Mouse (Mus musculus): Measurements from ENCODE around the gene Rpl10l.

The Rpl10l gene

DNA sequence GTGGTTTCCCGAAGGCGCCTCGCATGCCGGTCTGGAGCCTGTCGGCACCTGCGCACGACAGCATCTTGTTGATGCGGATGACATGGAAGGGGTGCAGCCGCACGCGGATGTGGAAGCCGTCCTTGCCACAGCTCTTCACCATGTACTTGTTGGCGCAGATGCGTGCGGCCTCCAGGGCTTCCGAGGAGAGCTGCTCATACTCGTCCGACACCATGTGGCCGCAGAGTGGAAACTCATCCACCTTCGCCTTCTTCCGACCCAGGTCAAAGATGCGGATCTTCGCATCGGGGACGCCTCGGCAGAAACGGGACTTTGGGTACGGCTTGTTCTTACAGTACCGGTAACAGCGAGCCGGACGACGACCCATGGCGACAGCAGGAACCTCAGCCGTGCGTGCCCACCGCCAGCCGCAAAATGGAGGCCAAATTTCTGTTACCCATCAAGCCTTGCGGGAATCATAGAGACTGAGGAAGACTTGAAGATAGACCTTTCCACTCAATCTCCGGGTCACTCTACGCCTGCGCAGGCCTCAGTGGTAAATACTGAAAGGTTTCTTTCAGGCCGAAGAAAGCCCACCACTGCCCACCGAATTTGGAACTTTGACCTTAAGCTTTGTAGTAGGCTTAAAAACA is at the start of gene Rpl10l:
TSS of gene Rpl10l (minus strand) at position 411 of the 632 bp plus-strand sequence.
- ATAC-seq (ENCODE audit: low TSS enrichment), result no peak

DNA sequence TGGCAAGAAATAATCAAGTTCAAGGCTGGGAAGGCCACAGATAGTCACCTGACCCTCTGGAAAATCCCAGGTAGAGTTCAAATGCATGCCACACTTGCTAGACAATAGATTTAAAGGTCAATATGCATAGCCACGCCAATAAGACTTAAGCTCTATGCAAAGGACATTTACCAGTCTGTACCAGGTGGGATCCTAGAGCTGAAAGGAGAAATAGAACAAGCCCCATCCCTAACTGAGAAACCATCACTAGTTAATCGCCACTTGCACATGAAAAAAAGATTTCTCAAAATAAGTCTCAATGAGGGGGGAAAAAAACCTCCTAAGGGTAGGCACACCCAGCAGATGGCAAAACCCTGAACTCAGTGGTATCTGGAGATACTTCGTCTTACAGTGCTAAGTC is 8.3 kb downstream of the Rpl10l start:
- ATAC-seq (ENCODE audit: low TSS enrichment), result no peak

DNA sequence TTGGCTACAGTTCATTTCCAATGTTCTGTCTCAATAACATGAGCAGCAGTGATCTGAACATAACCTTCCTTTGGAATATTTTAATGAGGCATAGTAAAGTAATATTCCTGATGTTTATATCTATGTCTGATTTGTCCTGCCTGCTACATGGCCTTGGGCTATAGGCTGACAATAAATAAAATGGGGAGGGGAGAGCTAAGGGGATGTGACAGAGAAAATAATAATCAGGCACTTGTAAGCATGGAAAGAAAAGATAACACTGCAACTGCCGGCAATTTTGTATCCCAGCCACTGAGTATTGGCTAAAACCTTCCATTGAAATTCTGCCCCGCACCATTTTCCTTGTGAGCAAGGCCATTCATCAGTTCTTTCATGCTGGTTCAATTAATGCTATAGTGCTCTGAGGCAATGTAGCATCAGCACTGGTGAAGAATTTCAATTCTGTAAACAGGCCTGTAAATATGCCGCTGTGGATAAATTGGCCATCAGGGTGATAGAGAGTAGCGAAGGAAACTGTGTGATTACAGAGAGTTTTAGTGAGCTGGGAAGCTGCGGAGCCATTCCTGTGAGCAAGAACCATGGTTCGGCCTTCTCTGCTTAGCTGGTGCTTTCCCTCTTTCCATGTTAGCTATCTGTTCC is 38.6 kb downstream of the Rpl10l start:
- ATAC-seq (ENCODE audit: low TSS enrichment), result no peak

DNA sequence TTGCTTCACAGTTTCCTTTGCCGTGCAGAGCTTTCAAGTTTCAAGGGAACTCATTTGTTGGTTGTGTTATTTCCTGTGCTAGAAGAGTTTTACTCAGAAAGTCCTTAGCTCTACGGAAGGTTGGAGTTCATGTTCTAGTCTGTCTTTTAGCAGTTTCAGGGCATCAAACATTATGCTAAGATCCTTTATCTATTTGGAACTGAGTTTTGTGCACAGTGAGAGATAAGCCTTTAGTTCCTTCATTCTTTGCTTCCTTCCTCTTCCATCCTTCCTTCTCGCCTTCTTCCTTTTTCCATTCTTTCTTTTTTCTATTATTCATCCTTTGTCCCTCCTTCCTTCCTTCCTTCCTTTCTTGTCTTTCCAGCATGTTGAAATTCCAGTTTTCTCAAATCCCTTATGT is 50.0 kb downstream of the Rpl10l start:
- no peak for ATAC-seq (ENCODE audit: low TSS enrichment)

Data from frontal cortex, adult (tissue).